Mouse (Mus musculus): Measurements from ENCODE around the gene Mylip.

Gene Mylip

DNA sequence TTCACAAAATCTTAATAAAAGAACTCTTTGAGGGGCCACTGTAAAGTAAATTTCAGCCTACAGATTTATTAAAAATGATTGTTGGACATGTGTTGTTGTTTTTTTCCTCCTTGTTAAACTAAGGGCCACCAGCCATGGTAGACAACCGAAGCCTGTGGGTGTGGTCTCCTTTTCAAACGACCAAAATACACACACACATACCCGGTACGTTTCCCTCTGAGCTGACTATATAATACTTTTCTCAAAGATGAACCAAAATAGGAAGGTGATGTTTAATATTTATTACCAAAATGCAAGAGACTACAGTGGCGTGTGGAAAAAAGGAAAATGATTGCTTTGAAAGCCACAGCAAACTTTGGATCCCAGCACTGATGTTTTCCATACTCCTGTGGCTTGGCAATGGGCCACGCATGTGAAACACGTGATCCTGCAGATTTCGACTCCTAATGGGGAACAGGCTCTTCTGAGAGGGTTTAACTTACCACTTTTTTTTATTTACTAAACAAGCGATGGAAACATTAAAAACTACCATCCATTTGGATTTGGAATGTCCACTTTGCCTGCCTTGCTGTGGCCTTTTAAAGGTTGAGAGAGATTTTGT lies 2.4 kb downstream of the Mylip start:
- no peak for DNase-seq

DNA sequence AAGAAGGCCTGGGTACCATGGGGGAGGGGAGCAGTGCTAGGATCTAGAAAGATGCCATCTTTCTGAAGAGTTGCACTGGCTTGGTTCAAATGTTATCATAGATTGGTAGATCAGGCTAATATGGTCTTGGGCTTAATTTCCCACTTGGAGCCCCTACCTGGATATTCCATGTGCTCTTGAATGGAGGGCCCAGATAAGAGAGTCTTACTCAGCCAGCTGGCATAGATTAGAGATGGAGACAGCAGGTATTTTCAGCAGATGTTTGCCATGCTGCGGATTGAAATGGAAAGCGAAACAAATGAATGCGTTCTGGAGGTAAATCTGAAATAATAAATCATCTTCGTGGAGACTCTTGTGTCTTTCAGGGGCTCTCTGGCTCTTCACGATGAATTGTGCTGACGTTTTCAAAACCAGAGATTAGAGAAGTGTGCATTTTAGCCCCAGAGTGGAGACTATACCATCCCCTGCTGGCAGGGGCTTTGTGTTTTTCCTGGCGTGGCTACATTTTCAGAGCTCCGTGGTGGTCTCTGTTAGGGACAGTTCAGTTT lies 4.8 kb downstream of the Mylip start:
- no peak for DNase-seq

DNA sequence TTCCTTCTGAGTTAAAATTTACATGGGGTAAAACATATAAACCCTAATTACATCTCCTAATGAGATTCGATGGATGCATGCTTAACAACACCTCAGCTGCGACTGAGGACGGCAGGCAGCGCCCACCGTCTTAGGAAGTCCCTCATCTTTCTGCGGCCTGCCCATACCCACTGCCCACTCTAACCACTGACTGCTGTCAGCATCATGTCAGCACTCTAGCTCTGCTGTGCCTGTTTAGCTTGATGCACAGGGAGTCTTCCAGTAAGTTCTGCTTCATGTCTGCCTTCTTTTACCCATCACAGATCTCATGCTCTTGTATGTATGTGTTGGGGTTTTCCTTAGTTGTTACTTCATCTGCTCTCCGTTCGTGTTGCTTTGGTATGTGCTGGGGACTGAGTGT lies 7.2 kb downstream of the Mylip start:
- DNase-seq = no peak

- DNase-seq = no peak
Measured at GRCm38 (mm10) chr13:45397240-45397639, 7.7 kb downstream of the Mylip start.

DNA sequence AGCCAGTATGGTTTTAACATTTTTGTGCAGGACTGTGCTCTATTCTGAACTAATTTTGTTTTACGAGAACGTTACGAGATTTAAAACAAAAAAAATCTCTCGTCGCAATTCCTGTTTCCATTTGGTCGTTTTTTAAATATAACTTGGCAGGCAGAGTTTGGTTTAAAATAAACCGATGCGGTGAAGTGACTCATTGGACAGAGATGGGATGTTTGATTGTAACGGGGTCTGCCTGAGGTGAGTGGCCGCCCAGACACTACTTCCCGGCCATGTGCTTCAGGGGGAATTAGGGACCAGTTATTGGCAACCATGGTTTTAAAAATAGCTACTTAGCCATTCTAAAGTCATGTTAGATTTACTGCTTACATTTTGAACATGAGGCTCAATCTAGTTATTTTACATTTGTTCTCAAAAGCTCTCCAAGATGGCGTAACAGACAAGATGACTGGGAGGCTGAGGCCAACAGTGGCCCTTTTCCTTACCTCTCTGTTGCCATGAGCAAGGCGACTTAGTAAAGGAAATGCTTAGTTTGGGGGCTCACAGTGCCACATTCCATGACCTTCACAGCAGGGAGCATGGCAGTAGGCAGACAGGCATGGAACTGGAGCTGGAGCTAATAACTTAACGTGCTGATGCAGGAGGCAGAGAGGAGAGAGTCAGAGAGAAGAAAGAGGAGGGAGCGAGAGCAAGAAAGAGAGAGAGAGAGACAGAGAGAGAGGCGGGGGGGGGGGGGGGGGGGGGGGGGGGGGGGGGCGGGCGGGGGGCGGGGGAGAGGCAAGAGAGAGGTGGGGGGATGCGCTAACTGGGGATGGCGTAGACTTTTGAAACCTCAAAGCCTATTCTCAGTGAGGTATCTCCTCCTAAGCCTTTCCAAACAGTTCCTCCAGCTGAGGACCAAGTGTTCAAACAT lies 8.6 kb downstream of the Mylip start:
- no peak for DNase-seq

DNA sequence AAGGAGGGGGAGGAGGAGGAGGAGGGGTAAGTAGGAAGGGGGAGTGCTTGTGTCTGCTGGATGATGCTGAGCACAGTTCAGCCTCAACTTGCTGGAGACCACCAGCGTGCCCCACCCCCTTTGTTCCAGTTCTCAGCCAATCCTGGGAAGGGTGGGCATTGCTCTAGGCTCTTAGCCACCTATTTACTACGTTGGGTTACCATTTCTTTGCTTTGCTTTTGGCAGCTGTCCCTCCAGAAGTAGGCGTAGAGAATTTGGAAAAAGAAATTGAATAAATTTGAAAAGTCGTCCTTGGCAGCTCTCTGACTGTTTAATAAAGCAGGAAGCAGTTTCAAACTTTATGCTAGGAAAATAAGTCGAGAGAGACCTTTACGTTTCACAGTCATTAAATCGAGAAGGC lies 11.2 kb downstream of the Mylip start:
- DNase-seq = no peak

- no peak for DNase-seq
Measured at GRCm38 (mm10) chr13:45401816-45402215, 12.3 kb downstream of the Mylip start.

- no peak for DNase-seq
Measured at GRCm38 (mm10) chr13:45402316-45403039, 12.9 kb downstream of the Mylip start.

DNA sequence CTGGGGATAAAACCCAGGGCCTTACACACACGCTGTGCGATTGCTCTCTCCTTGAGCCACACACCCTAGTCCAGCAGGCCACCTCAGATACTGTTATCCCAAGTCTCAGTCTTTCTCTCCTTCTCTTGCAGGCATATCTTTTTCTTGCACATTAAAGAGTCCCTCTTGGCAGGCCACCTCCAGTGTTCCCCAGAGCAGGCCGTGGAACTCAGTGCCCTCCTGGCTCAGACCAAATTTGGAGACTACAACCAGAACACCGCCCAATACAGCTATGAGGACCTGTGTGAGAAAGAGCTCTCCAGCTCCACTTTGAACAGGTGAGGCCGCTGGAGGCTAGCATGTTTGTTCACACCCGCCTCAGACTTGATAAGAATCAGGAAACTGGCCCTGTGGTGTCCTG lies 14.7 kb downstream of the Mylip start:
- no peak for DNase-seq

DNA sequence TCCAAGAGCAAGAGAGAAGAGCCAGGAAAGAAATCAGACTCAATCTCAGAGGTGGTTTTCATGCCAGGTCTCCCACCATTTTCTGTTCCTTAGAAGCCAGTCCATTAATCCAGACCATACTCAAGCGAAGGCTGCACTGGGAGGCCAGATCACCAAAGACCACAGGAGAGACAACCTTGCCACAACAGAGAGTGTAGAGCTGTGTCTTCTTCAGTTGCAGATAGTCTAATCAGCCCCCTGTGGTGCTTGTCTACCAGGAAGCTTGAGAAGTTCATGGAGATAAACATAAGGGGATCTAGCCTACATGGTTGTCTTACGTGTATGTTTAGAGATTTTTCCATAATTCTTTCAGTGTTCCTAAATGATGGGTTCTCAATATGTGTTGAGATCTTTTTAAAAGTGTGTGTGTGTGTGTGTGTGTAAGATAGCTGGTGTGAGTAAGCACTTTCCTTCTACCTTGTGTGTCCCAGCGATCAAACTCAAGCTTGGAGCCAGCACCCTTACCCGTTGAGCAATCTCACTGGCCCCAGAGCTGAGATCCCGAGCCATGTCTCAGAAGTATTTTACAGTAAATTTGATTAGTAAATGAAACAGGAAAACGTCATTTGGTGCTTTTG lies 15.8 kb downstream of the Mylip start:
- no peak for DNase-seq

GRCm38 (mm10) chr13:45406289-45406688 lies 16.7 kb downstream of the Mylip start:
- DNase-seq = no peak

- DNase-seq = no peak
Measured at GRCm38 (mm10) chr13:45406703-45407102, 17.2 kb downstream of the Mylip start.

DNA sequence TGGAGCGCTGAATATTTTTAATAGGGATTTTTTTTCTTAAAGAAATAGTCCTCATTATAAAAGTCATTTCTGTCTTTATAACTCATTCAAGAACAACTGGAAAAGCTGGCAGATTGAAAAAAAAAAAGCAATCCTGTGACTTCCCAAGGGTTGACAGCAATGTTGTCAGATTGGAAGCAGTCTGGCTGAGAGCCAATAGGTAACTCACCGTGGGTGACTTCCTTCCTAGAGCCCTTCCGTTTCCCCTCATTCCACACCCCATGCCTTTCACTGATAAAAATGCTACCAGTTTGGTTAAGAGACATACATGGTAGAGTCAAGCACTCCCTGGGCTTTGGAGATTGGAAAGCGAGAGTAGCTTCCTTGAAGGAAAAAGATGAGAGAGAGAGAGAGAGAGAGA lies 21.4 kb downstream of the Mylip start:
- DNase-seq = no peak

GRCm38 (mm10) chr13:45413066-45413465 lies 23.5 kb downstream of the Mylip start:
- DNase-seq = no peak

- no peak for DNase-seq
Measured at GRCm38 (mm10) chr13:45414031-45414430, 24.5 kb downstream of the Mylip start.

- DNase-seq = no peak
Measured at GRCm38 (mm10) chr13:45416621-45417057, 27.1 kb downstream of the Mylip start.

- no peak for DNase-seq
Measured at GRCm38 (mm10) chr13:45418986-45419385, 29.4 kb downstream of the Mylip start.

DNA sequence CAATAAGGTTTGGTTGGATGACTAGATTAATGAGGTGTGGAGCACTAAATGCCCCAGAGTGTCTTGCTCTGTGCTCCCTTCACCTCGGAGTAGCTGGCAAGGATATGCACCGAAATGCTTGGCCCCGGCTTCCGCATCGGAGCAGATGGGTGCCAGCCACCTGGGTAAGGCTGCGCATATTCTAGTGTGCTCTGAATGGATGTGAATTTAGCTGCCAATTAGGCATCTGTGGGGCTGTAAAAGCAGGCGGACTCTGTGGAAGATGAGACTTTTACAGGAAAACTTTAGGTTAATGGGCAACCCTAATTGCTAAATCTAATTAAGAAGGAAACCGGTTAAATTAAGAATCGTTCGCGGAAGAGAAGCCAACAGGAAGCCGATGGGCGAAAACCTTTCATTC lies 32.7 kb downstream of the Mylip start:
- no peak for DNase-seq

DNA sequence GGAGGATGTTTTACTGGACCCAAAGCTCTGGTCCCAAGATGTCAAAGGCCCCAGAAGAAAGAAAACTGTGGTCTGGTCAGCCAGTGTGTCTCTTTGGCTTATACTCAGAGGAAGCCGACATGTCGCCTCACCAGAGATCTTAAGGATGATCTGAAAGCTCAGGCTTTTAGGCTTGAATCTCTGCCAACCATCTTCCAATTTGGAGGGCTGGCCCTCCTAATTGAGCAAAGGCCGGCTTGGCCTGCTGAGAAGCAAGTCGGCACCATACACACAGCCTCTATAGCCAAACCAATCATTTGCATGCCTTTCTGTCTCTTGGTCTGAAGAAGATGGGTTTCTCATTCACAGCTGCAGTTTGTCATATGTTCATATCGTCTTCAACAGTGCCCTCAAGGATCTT lies 33.2 kb downstream of the Mylip start:
- no peak for DNase-seq

DNA sequence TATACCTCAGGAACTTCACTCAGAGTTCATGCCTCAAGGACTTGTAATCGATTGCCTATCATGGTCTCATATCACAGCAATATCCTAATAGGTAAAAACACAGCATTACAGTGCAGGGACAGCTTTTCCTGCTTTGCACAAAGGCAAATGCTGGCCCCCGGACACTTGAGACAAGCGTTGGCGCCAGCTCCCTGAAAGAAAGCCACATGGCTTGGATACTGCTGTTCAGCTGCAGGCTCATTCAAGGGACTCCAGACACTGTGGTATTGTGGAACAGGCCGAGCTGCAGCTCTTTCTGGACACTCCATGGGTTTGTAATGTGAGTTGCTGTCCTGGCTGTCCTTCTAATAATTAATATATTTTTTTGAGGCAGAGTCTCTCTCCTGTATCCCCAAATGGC lies 34.4 kb downstream of the Mylip start:
- DNase-seq = no peak

DNA sequence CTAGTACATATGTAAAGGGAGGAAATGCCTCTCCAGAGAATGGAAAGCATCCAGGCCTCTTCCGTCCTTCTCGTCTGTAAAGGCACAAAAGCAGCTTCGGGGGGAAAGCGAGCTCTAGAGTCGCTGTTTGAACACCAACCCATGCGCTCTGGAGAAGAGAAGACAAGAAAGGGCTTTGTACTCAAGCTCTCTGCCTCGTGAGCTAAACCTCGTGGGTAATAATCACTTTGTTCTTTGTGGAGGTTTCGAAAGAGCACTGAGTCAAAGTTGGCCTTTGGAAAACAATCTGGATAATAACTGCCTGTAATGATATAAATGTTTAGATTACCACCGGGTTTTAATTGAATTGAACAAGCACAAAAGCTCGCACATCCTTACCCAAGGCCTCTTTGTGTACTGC lies 39.7 kb downstream of the Mylip start:
- no peak for DNase-seq

GRCm38 (mm10) chr13:45437134-45437533 lies 47.6 kb downstream of the Mylip start:
- DNase-seq = no peak

DNA sequence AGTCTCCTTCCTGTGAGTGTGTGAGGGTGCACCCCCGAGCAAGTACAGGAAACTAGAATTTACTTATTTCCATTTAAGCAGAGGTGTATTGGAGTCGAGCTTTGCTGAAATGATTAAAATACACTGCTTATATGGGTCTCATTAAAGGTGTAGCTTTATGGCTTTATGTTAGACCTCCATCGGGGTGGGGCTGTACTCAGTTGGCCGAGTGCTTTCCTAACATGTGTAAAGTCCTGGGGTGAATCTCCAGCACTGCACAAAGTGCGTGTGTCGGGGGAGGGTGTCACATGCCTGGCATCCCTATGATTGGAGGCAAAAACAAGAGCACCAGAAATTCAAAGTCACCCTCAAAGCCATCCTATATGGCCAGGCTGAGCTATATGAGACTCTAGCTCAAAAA lies 49.3 kb downstream of the Mylip start:
- no peak for DNase-seq

Data from thymus, postnatal 14 days (tissue).